9 mouse cellular contexts compared by ENCODE assay signal in genomic region chr6:91842897-91843627, GRCm38 (mm10). TPM values are rescaled to one million over a fixed set of nuclear protein-coding genes. Genes with fewer than 3 reads are reported as not detected.
DNase-seq lines count a peak whose midpoint lies in the region; ATAC-seq and TF ChIP-seq lines count a peak whose summit lies in the region.
"Had no signal": no experiment of that assay in that cellular context is flagged by ENCODE, and none has a peak within 500 bp of the region (broad histone marks: within the 10 kb centered on the region; RNA-seq: fewer than 3 reads in every experiment).

No protein-coding gene starts in this region.

- no peak overlapping the region for H3K27ac ChIP-seq in lung, embryonic 16.5 days (ENCODE audit: low read length)
- no peak overlapping the region for H3K27ac ChIP-seq in intestine, embryonic 15.5 days

- TF ChIP-seq POLR2A in lung, adult 2 months (IDR thresholded peaks at IDR 0.05; ENCODE audit: borderline replicate concordance, extremely low read depth, low read depth, low read length): no peak

- H3K4me2 ChIP-seq in lung, embryonic 16.5 days (ENCODE audit: low read depth, low read length): peak overlapping the region; percentile 70
- H3K4me2 ChIP-seq in intestine, embryonic 15.5 days (replicated peaks): peak overlapping the region; percentile 87

- DNase-seq in cerebellum, adult 18-20 months: peak; percentile 14
- no peak for DNase-seq in cerebellum, adult 9-11 months
- DNase-seq in lung, adult 2 months: no peak
- DNase-seq in right cerebral cortex, postnatal 25 days: peak; percentile 40
- no peak for DNase-seq in frontal cortex, postnatal 10 days (ENCODE audit: low spot score in 2 of 2)
- DNase-seq in layer of hippocampus, adult 18-20 months (ENCODE audit: low spot score in 2 of 2): no peak

- H3K9me3 ChIP-seq in lung, embryonic 16.5 days (ENCODE audit: control insufficient read depth, low read length): no peaks in the 10 kb centered on the region
- no peaks in the 10 kb centered on the region for H3K9me3 ChIP-seq in intestine, embryonic 15.5 days

- ATAC-seq in lung, embryonic 16.5 days (ENCODE audit: low read depth): no peak
- ATAC-seq in intestine, embryonic 15.5 days: peak; percentile 17; the same call in 1 of the 2 replicates

- H3K4me1 ChIP-seq in lung, embryonic 16.5 days (replicated peaks; ENCODE audit: control insufficient read depth, insufficient read depth, low read length): 0 out of 2 replicates have a peak, but pooled peaks cover 4% of the 10 kb centered on the region
- H3K4me1 ChIP-seq in lung, adult 2 months (ENCODE audit: control insufficient read depth, insufficient read depth, low read length): no peaks in the 10 kb centered on the region
- peaks cover 6% of the 10 kb centered on the region; the same call in 1 of the 2 replicates for H3K4me1 ChIP-seq in intestine, embryonic 15.5 days (replicated peaks)

- TF ChIP-seq CTCF in lung, adult 2 months (IDR thresholded peaks at IDR 0.05; ENCODE audit: insufficient read depth, low read length): no peak

- no peaks in the 10 kb centered on the region for H3K36me3 ChIP-seq in lung, embryonic 16.5 days (ENCODE audit: control insufficient read depth, insufficient read depth, low read length)
- H3K36me3 ChIP-seq in intestine, embryonic 15.5 days: no peaks in the 10 kb centered on the region

- 2% methylated on average over 46 of the region's 46 CpGs for WGBS in lung, embryonic 16.5 days
- WGBS in lung, adult 2 months: 4% methylated on average over 46 of the region's 46 CpGs
- WGBS in intestine, embryonic 15.5 days: 2% methylated on average over 45 of the region's 46 CpGs

- H3K4me3 ChIP-seq in lung, embryonic 16.5 days (ENCODE audit: low read length): peak overlapping the region; percentile 41
- no peak overlapping the region for H3K4me3 ChIP-seq in lung, adult 2 months (replicated peaks; ENCODE audit: extremely low read depth, low read depth, low read length)
- H3K4me3 ChIP-seq in intestine, embryonic 15.5 days (replicated peaks): peak overlapping the region; percentile 45

- peaks cover 47% of the 10 kb centered on the region for H3K27me3 ChIP-seq in lung, embryonic 16.5 days (ENCODE audit: control insufficient read depth, insufficient read depth, low read depth, low read length)
- H3K27me3 ChIP-seq in intestine, embryonic 15.5 days (replicated peaks): peaks cover 74% of the 10 kb centered on the region

- H3K9ac ChIP-seq in lung, embryonic 16.5 days (ENCODE audit: low read length): no peak overlapping the region
- no peak overlapping the region for H3K9ac ChIP-seq in intestine, embryonic 15.5 days

RNA-seq across cellular contexts. Expression of gene Grip2, which starts 16.0 kb away (rescaled TPM):
- 0.46 and 0.69 TPM in 2 replicates for polyA plus RNA-seq in lung, embryonic 16.5 days (2015; fragmentation: Nextera tagmentation; extraction: Ambion mirVana)
- polyA plus RNA-seq in lung, adult 2 months (2012; rRNA removed): 1.2 and 2.1 TPM in 2 replicates
- 0.45 and 0.49 TPM in 2 replicates for polyA plus RNA-seq in intestine, embryonic 15.5 days (2015; fragmentation: Nextera tagmentation; extraction: Ambion mirVana)
- 1 to 10 TPM; 7.0 to 8.6 TPM for total RNA-seq in layer of hippocampus, adult 18-20 months (2021)
- total RNA-seq: common myeloid progenitor, adult 5-6 weeks had no signal

RNA-seq across cellular contexts. Expression of gene Ccdc174, which starts 34.8 kb away (rescaled TPM):
- 28.4 and 35.5 TPM in 2 replicates for polyA plus RNA-seq in lung, embryonic 16.5 days (2015; fragmentation: Nextera tagmentation; extraction: Ambion mirVana)
- 2.7 and 3.8 TPM in 2 replicates for polyA plus RNA-seq in lung, adult 2 months (2012; rRNA removed)
- polyA plus RNA-seq in intestine, embryonic 15.5 days (2015; fragmentation: Nextera tagmentation; extraction: Ambion mirVana): 25.0 and 32.6 TPM in 2 replicates
- total RNA-seq in layer of hippocampus, adult 18-20 months (2021): 10 to 100 TPM; 21.4 to 22.5 TPM

RNA-seq across cellular contexts. Expression of gene 4930590J08Rik, which starts 59.5 kb away (rescaled TPM):
- 0.10 and 0.31 TPM in 2 replicates for polyA plus RNA-seq in lung, embryonic 16.5 days (2015; fragmentation: Nextera tagmentation; extraction: Ambion mirVana)
- 0.22 TPM in 2 replicates for polyA plus RNA-seq in lung, adult 2 months (2012; rRNA removed)
- polyA plus RNA-seq in intestine, embryonic 15.5 days (2015; fragmentation: Nextera tagmentation; extraction: Ambion mirVana): 0.09 and 0.13 TPM in 2 replicates
- total RNA-seq in layer of hippocampus, adult 18-20 months (2021): 1 to 10 TPM; 1.7 TPM

Comparison
In these comparisons a context has a peak if more than half of its experiments do, and no peak if none do; other contexts are left out.
1. DNase-seq: peak in cerebellum, adult 18-20 months (2 of 2) and right cerebral cortex, postnatal 25 days (single experiment); none in cerebellum, adult 9-11 months (single experiment), lung, adult 2 months (single experiment), frontal cortex, postnatal 10 days (0 of 2) and layer of hippocampus, adult 18-20 months (0 of 2).